Mouse (Mus musculus) ES-E14 (cell line): ENCODE data around the gene Cntn4. TPM values are rescaled to one million over a fixed set of nuclear protein-coding genes. Genes with fewer than 3 reads are reported as not detected.

ENCODE experiments used
- DNase-seq: peaks from one replicate; pipeline ENCODE4 v3.0.0-alpha.2; 2013; ENCODE audit warnings: low read depth, low spot score
- H3K27ac ChIP-seq: 2 replicates; pipeline ENCODE4 v1.5.1; 2012; ENCODE audit warnings: low read depth, mild to moderate bottlenecking, low read length, moderate library complexity, mixed read lengths; ENCODE audit not compliant: poor library complexity, insufficient read depth, severe bottlenecking
- H3K36me3 ChIP-seq: 2 replicates; pipeline ENCODE4 v1.6.1; 2012; ENCODE audit warnings: mild to moderate bottlenecking, low read length, moderate library complexity, mixed read lengths; ENCODE audit not compliant: control insufficient read depth, poor library complexity, insufficient read depth, severe bottlenecking
- H3K4me1 ChIP-seq, 2 experiments: fragments of 150-350 bp in 1 of 2; sonication (generic) in 1 of 2; 2 replicates each; pipeline ENCODE4 v1.6.1; 2012; ENCODE audit warnings: low read length in 2 of 2, mild to moderate bottlenecking in 1 of 2, mixed read lengths in 1 of 2; ENCODE audit not compliant: control insufficient read depth in 2 of 2, insufficient read depth in 2 of 2, poor library complexity in 1 of 2
- H3K4me3 ChIP-seq, 2 experiments: fragments of 150-350 bp in 1 of 2; sonication (generic) in 1 of 2; 2 replicates each; pipeline ENCODE4 v1.5.1; 2012; ENCODE audit warnings: low read length in 2 of 2, low read depth in 1 of 2, mild to moderate bottlenecking in 1 of 2, mixed read lengths in 1 of 2; ENCODE audit not compliant: insufficient read depth in 1 of 2, poor library complexity in 1 of 2, severe bottlenecking in 1 of 2
- H3K9ac ChIP-seq: 2 replicates; pipeline ENCODE4 v1.6.1; 2012; ENCODE audit warnings: low read depth, mild to moderate bottlenecking, low read length, mixed read lengths; ENCODE audit not compliant: poor library complexity, insufficient read depth, severe bottlenecking
- H3K9me3 ChIP-seq: fragments of 150-350 bp; sonication (generic); 2 replicates; pipeline ENCODE4 v1.6.1; 2012; ENCODE audit warnings: low read depth, mild to moderate bottlenecking, low read length; ENCODE audit not compliant: control insufficient read depth, insufficient read depth
- CHD2 ChIP-seq: IDR thresholded peaks from 2 replicates; pipeline ENCODE4 v1.6.1; 2014; ENCODE audit warnings: mild to moderate bottlenecking, low read depth, low read length, inconsistent platforms
- HCFC1 ChIP-seq: IDR thresholded peaks from 2 replicates; pipeline ENCODE4 v1.6.1; 2012; ENCODE audit warnings: low read length, inconsistent platforms, borderline replicate concordance; ENCODE audit not compliant: insufficient read depth
- MAFK ChIP-seq: IDR thresholded peaks from 2 replicates; pipeline ENCODE4 v1.6.1; 2014; ENCODE audit warnings: mild to moderate bottlenecking, low read depth, low read length, inconsistent platforms; ENCODE audit not compliant: insufficient read depth
- ZC3H11A ChIP-seq: IDR thresholded peaks from 2 replicates; pipeline ENCODE4 v1.6.1; 2012; ENCODE audit warnings: low read depth, mild to moderate bottlenecking, inconsistent platforms, low read length, borderline replicate concordance
- ZNF384 ChIP-seq: IDR thresholded peaks from 2 replicates; pipeline ENCODE4 v1.6.1; 2012; ENCODE audit warnings: low read depth, low read length, inconsistent platforms
- in situ Hi-C, 2 experiments: fragments of 600-800 bp; cut with MboI; formaldehyde crosslinking; loops; one replicate each; pipeline ENCODE4 v1.15.1; 2025; ENCODE audit warnings: low sequenced_read_pairs in 2 of 2, inconsistent platforms in 1 of 2; ENCODE audit not compliant: unreplicated experiment in 2 of 2
- total RNA-seq: library from RNA; depleted of rRNA; stranded (reverse); fragments of 300-350 nt; gene quantifications from 2 replicates; pipeline ENCODE4 v1.2.3, GENCODE M21; 2012

Cntn4 gene
- total RNA-seq, 1 experiment = 0.80 TPM

DNA sequence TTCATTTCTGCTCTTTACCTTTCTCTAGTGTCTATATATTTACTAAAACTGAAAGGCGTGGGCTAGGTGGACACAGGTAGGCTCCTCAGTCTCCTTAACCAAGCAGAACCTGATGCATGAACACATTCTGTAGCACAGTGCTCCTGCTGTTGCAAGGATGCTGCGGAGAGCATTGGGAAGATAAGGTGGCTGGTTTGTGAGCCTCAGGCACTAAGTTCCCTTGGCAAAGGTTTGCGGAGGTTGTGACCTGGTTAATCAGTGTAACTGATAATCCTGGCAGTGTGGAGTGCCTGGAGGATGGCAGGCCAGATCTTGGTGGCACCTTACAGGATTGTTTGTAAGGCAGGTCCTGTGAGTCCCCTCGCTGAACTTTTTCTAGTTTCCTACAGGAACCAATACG lies 1.3 kb downstream of the Cntn4 start:
- no peak for DNase-seq
- Histone ChIP-seq H3K27ac (no peak overlapping the region), H3K9ac (no peak overlapping the region), H3K4me3 (no peak overlapping the region), H3K9me3 (no peaks in the 10 kb centered on the region), H3K36me3 (no peaks in the 10 kb centered on the region), H3K4me1 (peaks cover 0 to 2% of the 10 kb centered on the region in 2 experiments; a peak in 2 of 4 replicates)
- TF ChIP-seq HCFC1 (no peak), CHD2 (no peak), ZNF384 (no peak), ZC3H11A (no peak)
- in situ Hi-C loops = no loop called here

DNA sequence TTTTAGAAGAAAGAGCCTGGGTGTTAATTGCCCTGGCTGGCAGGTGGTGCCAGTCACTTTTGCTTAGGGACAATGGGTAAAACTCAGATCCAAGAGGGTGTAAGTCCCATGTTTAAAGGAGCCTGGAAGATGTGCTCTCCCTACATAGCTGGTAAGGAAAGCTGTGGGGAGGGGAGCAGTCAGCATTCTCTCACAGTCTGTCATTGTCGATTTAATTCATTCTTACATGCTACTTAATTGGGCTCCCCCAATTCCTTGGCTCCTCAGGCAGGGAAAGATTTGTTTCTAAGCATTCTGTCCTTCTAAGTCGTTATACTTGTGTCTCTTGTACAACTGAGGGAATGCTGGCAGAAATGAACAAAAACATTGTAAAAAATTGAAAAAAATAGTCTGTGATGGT lies 4.0 kb downstream of the Cntn4 start:
- no peaks in the 10 kb centered on the region for H3K36me3 ChIP-seq
- H3K9me3 ChIP-seq = no peaks in the 10 kb centered on the region
- in situ Hi-C loops = no loop called here
- no peak for DNase-seq
- no peak for TF ChIP-seq ZC3H11A
- TF ChIP-seq HCFC1 = no peak
- TF ChIP-seq ZNF384 = no peak
- no peak for TF ChIP-seq MAFK
- no peak for TF ChIP-seq CHD2
- no peak overlapping the region for H3K9ac ChIP-seq
- no peak overlapping the region for H3K27ac ChIP-seq
- no peak overlapping the region for H3K4me3 ChIP-seq
- H3K4me1 ChIP-seq = peaks cover 0 to 2% of the 10 kb centered on the region in 2 experiments; a peak in 2 of 4 replicates

DNA sequence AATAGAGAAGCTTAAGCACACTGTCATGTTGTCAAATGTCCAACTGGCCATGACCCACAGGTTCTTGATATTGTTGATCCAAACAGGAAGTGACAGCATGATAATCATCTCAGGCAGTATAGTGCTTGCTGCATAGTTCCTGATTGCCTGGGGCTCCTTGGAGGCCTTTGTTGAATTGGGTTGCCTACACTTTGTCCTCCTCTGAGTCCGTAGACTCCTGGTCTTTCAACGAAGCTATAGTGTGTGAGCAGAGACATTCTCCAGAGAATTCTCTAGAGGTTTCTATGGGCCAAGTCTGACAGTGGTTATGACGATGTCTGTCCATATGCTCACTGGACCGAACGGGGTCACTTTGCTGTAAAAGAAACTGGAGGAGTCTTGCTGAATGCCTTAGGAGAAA lies 5.8 kb downstream of the Cntn4 start:
- H3K27ac ChIP-seq = no peak overlapping the region
- no peaks in the 10 kb centered on the region for H3K36me3 ChIP-seq
- H3K9ac ChIP-seq = no peak overlapping the region
- in situ Hi-C loops = no loop called here
- DNase-seq = no peak
- peaks cover 0 to 2% of the 10 kb centered on the region in 2 experiments; a peak in 2 of 4 replicates for H3K4me1 ChIP-seq
- H3K4me3 ChIP-seq = no peak overlapping the region
- TF ChIP-seq MAFK (no peak), ZNF384 (no peak), ZC3H11A (no peak), HCFC1 (no peak), CHD2 (no peak)
- no peaks in the 10 kb centered on the region for H3K9me3 ChIP-seq

DNA sequence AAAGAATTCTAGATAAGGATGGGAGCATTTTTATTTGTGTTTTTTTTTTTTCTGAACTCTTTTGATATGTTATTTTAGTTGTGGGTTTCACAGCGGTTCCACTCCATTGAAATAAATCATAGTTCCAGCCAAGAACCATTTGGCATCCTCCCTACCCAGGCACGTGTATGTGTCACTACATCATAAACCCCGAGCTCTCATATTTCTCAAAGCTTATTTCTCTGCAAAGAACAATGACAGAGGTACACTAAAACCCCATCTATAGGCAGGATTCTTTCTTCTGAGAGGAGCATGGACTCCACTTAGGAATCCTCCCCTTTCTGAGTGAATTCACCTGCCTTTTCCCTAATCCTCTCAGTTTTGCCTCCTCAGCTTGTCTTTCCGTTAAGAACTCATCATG lies 6.7 kb downstream of the Cntn4 start:
- no peak for DNase-seq
- H3K9ac ChIP-seq = no peak overlapping the region
- no peak overlapping the region for H3K27ac ChIP-seq
- in situ Hi-C loops = no loop called here
- H3K36me3 ChIP-seq = no peaks in the 10 kb centered on the region
- no peak overlapping the region for H3K4me3 ChIP-seq
- no peaks in the 10 kb centered on the region; a peak in 1 of 4 replicates for H3K4me1 ChIP-seq
- TF ChIP-seq MAFK (no peak), ZC3H11A (no peak), HCFC1 (no peak), CHD2 (no peak), ZNF384 (no peak)
- no peaks in the 10 kb centered on the region for H3K9me3 ChIP-seq

DNA sequence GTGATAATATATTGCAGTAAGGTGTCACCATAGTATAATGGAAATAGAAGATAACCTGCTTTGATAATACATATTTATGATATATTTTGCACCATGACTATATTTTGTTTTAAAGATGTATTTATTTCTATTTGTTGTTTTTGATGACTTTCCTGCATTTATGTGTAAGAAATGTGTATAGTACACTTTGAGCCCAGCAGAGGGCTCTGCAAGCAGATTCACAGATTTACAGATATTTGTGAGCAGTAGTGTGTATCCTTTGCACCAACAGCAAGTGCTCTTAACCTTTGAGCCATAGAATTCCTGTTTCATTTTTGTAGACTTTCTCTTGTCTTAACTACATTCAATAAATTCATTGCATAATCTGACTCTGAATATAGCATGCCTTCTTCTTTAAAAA lies 10.7 kb downstream of the Cntn4 start:
- H3K9ac ChIP-seq = no peak overlapping the region
- H3K9me3 ChIP-seq = no peaks in the 10 kb centered on the region
- TF ChIP-seq ZC3H11A = no peak
- no peak for TF ChIP-seq ZNF384
- no peak for TF ChIP-seq MAFK
- no peak for TF ChIP-seq HCFC1
- TF ChIP-seq CHD2 = no peak
- in situ Hi-C loops = no loop called here
- H3K36me3 ChIP-seq = no peaks in the 10 kb centered on the region
- H3K27ac ChIP-seq = no peak overlapping the region
- H3K4me1 ChIP-seq = no peaks in the 10 kb centered on the region
- no peak for DNase-seq
- no peak overlapping the region for H3K4me3 ChIP-seq
